Mouse (Mus musculus) liver, postnatal 0 days (tissue): ENCODE results near the gene Rabgap1l.

Experiments
- CTCF ChIP-seq: sonication (generic); IDR thresholded peaks from 2 replicates; pipeline ENCODE4 v1.5.1; 2016; ENCODE audit warnings: antibody characterized with exemption, low read depth
- EP300 ChIP-seq: IDR thresholded peaks from 2 replicates; pipeline ENCODE4 v1.6.1; 2016; ENCODE audit warnings: antibody characterized with exemption, low read depth, mild to moderate bottlenecking

GRCm38 (mm10) chr1:160301156-160301555, 491.9 kb downstream of the Rabgap1l start:
- TF ChIP-seq CTCF (no peak), EP300 (no peak)
